Mouse (Mus musculus) cortical plate, adult 2 months (tissue): Measurements from ENCODE around the gene Ripk1. TPM values are rescaled to one million over a fixed set of nuclear protein-coding genes. Genes with fewer than 3 reads are reported as not detected.
A peak's percentile ranks its signal among the peaks of the same experiment; 100 is the strongest.

Experiments
- H3K27ac ChIP-seq: fragments of 200-500 bp; 2 replicates; pipeline ENCODE4 v1.5.1; 2012; ENCODE audit warnings: low read length, control low read depth, inconsistent platforms; ENCODE audit not compliant: insufficient read depth
- H3K4me1 ChIP-seq: fragments of 200-500 bp; 2 replicates; pipeline ENCODE4 v1.6.1; 2011; ENCODE audit warnings: low read length; ENCODE audit not compliant: control insufficient read depth, insufficient read depth
- H3K4me3 ChIP-seq: fragments of 200-500 bp; 2 replicates; pipeline ENCODE4 v1.5.1; 2011; ENCODE audit warnings: mild to moderate bottlenecking, low read length, control low read depth; ENCODE audit not compliant: insufficient read depth
- CTCF ChIP-seq: fragments of 200-500 bp; IDR thresholded peaks from 2 replicates; pipeline ENCODE4 v1.5.1; 2011; ENCODE audit warnings: mild to moderate bottlenecking, control low read depth, low read length; ENCODE audit not compliant: insufficient read depth; ENCODE audit errors: extremely low read depth
- POLR2A ChIP-seq: fragments of 200-500 bp; IDR thresholded peaks from 2 replicates; pipeline ENCODE4 v1.6.1; 2011; ENCODE audit warnings: mild to moderate bottlenecking, low read length, control low read depth; ENCODE audit not compliant: insufficient read depth; ENCODE audit errors: extremely low read depth
- polyA plus RNA-seq: library from polyadenylated mRNA; depleted of rRNA; stranded (reverse); fragments of >200 nt; gene quantifications from 2 replicates; pipeline ENCODE4 v1.2.3, GENCODE M21; 2012; rRNA removed

Gene Ripk1
- 2.8 and 3.2 TPM in 2 replicates for polyA plus RNA-seq

DNA sequence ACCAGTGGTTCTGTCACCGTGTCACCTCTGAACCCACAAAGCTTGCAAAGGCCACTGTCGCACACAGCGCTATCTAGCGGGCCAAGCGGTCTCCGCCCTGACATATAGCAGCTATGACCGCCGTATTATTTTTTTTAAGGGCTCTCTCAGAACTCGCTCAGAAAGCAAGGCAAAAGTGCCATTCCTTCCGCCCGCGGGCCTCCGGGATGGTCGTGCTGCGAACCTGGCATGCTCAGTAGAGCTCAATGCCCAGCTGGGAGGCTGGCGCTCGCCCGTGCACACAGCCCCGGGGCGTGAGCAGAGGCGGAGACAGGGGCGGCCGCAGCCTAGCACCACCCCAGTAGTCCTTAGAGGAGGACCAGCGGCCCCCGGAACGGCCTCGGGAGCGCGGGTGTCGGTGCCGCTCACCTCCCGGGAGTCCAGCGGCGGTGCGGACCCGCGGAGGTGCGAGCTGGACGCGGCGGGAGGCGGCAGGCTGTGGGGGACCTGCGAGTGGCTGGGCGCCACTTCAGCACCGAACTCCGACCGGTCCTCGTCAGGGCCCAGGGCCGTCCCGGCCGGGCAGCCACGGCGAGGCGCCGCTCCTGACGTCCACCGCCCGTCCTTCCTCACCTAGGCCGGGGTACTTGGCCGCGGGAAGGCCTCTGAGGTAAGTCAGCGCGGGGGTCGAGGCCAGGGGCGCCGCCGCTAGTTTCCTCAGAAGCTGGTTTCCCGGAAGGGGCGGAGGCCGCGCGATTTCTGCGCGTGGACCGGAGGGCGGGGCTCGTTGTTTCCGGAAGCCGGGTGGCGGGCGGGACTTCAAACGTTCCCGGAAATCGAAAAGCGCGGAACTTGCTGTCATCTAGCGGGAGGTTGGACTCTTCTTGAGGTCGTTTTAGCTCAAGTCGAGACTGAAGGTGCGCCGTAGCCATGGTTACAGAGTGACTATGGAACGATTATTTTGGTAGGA is at the start of gene Ripk1, which contains the start of gene Serpinb6a:
Ripk1 (plus strand) TSS at position 306 of the 949 bp plus-strand sequence.
Serpinb6a (minus strand) TSS at position 737 of the 949 bp plus-strand sequence.
- Histone ChIP-seq H3K4me3 (peak within 1 kb of the TSS; percentile 57), H3K27ac (peak within 1 kb of the TSS; percentile 85), H3K4me1 (peaks cover 2% of the 10 kb centered on the region; the same call in 1 of the 2 replicates)
- peak; percentile 49; the same call in 1 of the 2 replicates for TF ChIP-seq POLR2A
- TF ChIP-seq CTCF, result peak; percentile 22; the same call in 1 of the 2 replicates

- Histone ChIP-seq H3K27ac (no peak overlapping the region), H3K4me1 (no peaks in the 10 kb centered on the region), H3K4me3 (no peak overlapping the region)
- TF ChIP-seq POLR2A, result no peak
- TF ChIP-seq CTCF, result no peak
Observed at GRCm38 (mm10) chr13:33952947-33953346, 49.2 kb upstream of the Ripk1 start.

- no peak overlapping the region for H3K4me3 ChIP-seq
- H3K27ac ChIP-seq, result no peak overlapping the region
- peak; percentile 47; the same call in 1 of the 2 replicates for TF ChIP-seq CTCF
- no peak for TF ChIP-seq POLR2A
- H3K4me1 ChIP-seq, result no peaks in the 10 kb centered on the region
Observed at GRCm38 (mm10) chr13:33956571-33957421, 45.4 kb upstream of the Ripk1 start.

DNA sequence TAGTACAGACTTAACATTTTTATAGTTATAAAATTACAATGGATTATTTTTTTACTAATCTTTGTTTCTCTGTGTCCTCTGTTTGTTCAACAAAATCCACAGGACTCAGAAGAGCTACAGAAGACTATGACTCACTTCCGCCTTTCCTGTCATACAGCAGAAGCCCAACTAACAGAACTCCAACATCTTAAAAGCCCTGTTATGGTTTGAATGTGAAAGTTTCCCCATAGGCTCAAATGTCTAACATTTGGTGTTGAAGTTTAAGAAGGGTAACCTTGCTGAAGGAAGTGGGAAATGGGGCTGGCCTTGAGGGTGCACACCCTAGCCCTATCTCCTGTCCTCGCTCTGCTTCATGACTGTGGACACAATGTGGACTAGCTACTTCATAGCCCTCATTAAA is 42.4 kb upstream of the Ripk1 start:
- TF ChIP-seq CTCF, result no peak
- no peak for TF ChIP-seq POLR2A
- Histone ChIP-seq H3K27ac (no peak overlapping the region), H3K4me1 (no peaks in the 10 kb centered on the region), H3K4me3 (no peak overlapping the region)

DNA sequence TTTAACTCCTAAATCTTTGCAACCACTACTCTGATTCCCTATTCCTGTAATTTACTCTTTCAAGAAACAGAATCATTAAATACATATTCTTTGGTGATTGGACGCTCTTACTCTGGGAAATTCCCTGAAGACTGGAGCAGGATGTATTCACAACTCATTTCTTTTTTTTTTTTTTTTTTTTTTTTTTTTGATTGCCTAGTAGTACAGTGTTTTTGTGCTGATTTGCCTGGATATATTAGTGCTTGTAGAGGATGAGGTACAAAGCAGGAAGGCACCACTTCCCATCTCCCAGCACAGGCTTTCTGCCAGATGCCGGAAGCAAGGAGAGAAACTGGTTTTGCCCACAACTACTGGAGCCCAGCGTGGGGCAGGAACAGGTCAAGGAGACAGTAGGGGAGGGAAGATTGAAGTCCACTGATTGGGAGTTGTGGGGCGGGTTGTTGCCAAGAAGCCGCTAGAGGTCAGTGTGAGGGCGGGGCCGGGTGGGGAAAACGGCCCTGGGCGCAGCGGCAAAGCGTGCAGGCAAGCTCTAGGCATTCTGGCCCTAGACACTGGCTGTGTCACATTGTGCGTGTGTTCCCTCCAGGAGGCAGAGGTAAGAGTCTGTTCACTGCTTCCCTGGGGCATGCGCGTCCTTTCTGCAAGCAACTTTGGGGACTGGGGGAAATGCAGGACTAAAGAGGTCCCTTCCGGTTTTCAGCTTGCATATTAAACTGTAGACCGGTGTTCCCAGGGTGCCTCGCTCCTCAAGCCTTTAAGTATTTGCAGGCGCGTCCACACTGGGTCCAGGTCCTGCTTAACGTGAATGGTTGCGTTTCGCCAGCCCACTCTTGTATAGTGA is 37.7 kb upstream of the Ripk1 start, which contains the start of gene Nqo2:
Nqo2 (plus strand) TSS at position 482 of the 841 bp plus-strand sequence.
- peak within 1 kb of the TSS; percentile 51 for H3K4me3 ChIP-seq

GRCm38 (mm10) chr13:33965056-33966024 is 36.8 kb upstream of the Ripk1 start:
- H3K4me1 ChIP-seq, result no peaks in the 10 kb centered on the region
- peak overlapping the region; percentile 51 for H3K4me3 ChIP-seq
- H3K27ac ChIP-seq, result no peak overlapping the region
- TF ChIP-seq POLR2A (no peak), CTCF (no peak)

More for the DNA sequence above, 37.7 kb upstream of the Ripk1 start, which contains the start of gene Nqo2:
- H3K27ac ChIP-seq, result no peak within 1 kb of the TSS
- TF ChIP-seq CTCF (peak; percentile 15; the same call in 1 of the 2 replicates), POLR2A (peak; percentile 56; the same call in 1 of the 2 replicates)
- no peaks in the 10 kb centered on the region for H3K4me1 ChIP-seq

DNA sequence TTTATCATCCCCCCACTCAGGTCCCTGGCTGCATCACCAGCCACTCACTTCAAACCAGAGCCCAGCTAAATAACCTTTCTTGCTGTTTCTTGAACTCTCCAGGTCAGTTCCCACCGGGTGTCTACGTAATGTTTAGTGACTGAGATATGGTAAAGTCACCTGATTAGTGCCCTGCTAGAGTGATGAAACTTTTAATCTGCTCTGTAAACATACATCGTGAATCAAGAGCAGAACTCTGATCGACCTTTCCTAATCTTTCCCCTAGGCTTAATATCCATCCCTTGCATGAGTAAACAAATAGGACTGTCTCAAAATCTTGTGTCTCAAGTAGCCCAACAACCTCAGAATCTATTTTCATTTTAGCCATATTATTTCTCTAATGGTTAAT is 36.1 kb upstream of the Ripk1 start:
- Histone ChIP-seq H3K4me1 (no peaks in the 10 kb centered on the region), H3K27ac (no peak overlapping the region)

GRCm38 (mm10) chr13:33966574-33966973 is 35.6 kb upstream of the Ripk1 start:
- no peak for TF ChIP-seq POLR2A

More for the DNA sequence above, 36.1 kb upstream of the Ripk1 start:
- TF ChIP-seq CTCF (no peak), POLR2A (no peak)
- no peak overlapping the region for H3K4me3 ChIP-seq

GRCm38 (mm10) chr13:33989625-33990024 is 12.5 kb upstream of the Ripk1 start:
- TF ChIP-seq CTCF (no peak), POLR2A (no peak)
- no peaks in the 10 kb centered on the region for H3K4me1 ChIP-seq
- H3K4me3 ChIP-seq, result no peak overlapping the region
- H3K27ac ChIP-seq, result no peak overlapping the region

More at GRCm38 (mm10) chr13:33966574-33966973, 35.6 kb upstream of the Ripk1 start:
- Histone ChIP-seq H3K4me1 (no peaks in the 10 kb centered on the region), H3K27ac (no peak overlapping the region), H3K4me3 (no peak overlapping the region)
